Mouse (Mus musculus): ENCODE measurements around the gene Ralgds. TPM values are rescaled to one million over a fixed set of nuclear protein-coding genes. Genes with fewer than 3 reads are reported as not detected.
A peak's percentile ranks its signal among the peaks of the same experiment; 100 is the strongest.
"Not testable (repeated sequence)": the region's sequence is repeated elsewhere in the genome, so short reads cannot be mapped to it uniquely, and the experiment has no call there.

Gene Ralgds
- polyA plus RNA-seq, 1 experiment from 2014 or later = 13.3 TPM

DNA sequence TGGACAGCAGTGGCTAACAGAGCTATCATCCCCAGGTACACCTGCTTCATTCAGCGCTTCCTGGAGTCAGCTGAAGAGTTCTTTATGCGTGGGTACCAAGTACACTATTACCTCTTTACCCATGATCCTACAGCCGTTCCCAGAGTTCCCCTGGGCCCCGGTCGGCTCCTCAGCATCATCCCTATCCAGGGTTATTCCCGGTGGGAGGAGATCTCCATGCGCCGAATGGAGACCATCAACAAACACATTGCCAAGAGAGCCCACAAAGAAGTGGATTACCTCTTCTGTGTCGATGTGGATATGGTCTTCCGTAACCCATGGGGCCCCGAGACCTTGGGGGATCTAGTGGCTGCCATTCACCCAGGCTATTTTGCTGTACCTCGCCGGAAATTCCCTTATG, 8.2 kb upstream of the Ralgds start:
- DNase-seq (ENCODE audit: low spot score) = no peak

DNA sequence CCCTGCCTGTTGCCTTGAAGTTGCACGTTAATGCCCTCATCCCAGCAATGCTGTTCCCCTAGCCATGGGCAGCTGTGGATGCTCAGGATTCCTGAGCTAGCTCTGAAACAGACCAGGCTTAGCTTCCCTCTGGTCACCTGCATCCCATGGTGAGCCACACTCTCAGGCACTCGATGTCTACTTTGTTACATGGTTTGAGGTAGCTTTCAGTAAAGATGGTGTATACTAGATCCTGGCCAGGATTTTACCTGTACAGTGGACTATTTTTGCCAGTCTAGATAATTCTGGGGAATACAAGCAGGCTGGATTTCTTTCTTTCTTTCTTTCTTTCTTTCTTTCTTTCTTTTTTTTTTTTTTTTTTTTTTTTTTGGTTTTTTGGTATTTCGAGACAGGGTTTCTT, 7.1 kb upstream of the Ralgds start, which contains the start of gene Gm10134:
Gm10134 (plus strand) TSS at position 301 of the 400 bp plus-strand sequence.
- no peak for DNase-seq (ENCODE audit: low spot score)

DNA sequence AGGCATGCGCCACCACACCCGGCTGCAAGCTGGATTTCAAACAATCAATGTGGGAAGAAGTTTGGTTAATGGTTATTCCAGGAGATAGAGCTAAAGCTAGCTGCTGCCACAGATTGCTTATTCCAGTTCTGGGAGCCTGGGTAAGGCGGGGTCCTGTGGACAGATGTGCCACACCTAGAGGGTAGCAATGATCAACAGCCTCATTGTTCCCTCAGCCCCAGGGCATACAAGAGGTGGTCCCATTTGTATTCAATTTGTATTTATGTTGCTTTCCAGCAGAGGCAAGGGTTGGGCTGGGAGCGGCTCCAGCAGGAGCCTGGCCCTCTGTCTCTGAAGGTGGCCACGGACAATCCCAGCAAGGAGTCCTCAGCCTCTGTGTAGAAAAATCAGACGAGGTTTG, 6.6 kb upstream of the Ralgds start:
- no peak for DNase-seq (ENCODE audit: low spot score)

DNA sequence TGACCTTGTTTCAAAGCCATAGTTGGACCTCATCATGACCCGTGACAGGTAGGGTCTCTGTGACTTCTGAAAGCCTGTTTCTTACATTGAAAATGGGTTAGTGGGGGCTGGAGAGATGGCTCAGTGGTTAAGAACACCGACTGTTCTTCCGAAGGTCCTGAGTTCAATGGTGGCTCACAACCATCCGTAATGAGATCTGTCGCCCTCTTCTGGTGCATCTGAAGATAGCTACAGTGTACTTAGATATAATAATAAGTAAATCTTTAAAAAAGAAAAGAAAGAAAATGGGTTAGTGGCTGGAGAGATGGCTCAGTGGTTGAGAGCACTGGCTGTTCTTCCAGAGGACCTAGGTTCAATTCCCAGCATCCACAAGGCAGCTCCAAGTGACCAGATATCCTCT, 1.3 kb upstream of the Ralgds start:
- not testable (repeated sequence) for DNase-seq (ENCODE audit: low spot score)

DNA sequence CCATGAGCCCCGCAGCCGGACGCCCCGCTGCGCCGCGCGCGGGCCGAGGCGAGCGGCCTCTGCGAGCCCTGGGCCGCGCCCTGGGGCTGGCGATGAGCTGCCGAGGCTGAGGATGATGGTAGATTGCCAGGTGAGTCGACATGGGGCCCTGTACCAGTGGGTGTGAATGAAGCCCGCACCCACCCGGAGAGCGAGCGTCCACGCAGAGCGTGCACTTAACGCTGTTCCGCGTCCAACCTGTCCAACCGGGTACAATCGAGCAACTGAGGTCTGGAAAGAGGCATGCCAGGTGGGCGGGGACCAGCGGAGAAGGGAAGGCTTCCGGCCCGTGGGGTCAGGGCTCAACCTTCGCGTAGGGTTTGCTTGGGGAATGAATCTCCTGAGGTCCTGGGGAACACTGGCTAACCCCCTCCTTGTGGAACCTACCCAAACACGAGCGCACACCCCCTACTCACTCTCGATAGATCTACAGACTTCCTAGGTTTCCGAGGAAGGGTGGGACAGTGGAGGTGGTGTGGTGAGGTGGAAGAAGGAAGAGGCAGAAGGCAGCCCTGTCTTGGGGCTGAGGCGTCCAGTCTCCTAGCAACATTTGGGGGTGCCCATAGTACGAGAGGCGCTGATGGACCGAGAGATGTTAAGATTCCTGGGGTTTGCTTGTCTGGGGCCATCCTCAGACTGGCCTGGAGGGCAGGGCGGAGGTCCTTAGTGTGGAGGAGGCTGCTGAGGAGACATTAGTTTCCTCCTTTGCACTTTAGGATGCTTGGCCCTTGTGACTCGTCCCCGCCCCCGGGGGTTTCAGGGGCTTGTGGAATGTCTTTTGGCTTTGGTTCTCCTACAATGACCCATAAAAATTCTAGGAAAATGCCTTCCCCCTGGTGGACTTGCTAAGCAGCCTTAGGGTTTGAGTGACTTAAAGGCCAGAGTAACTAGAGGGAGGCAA, 776 bp downstream of the Ralgds start:
- peak; percentile 26 for DNase-seq (ENCODE audit: low spot score)

DNA sequence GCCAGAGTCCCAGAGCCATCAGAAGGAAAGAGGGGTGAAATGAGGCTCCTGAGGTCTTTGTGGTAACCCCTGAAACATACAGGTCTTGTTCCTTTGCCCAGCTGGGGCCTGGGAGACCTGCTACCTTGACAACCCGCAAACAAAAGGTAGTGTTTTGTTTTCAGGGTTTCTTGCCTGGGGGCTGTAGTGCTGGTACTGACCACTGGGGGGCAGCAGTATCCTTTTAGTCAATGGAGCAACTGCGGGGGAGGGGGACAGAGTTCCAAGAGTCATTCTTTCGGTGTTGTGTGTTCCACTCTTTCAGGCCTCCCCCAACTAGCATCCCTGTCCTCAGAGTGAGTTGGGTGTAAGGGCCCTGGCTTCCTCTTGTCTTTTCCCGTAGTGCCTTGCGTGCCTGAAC, 1.6 kb downstream of the Ralgds start:
- peak; percentile 86 for DNase-seq (ENCODE audit: low spot score)

DNA sequence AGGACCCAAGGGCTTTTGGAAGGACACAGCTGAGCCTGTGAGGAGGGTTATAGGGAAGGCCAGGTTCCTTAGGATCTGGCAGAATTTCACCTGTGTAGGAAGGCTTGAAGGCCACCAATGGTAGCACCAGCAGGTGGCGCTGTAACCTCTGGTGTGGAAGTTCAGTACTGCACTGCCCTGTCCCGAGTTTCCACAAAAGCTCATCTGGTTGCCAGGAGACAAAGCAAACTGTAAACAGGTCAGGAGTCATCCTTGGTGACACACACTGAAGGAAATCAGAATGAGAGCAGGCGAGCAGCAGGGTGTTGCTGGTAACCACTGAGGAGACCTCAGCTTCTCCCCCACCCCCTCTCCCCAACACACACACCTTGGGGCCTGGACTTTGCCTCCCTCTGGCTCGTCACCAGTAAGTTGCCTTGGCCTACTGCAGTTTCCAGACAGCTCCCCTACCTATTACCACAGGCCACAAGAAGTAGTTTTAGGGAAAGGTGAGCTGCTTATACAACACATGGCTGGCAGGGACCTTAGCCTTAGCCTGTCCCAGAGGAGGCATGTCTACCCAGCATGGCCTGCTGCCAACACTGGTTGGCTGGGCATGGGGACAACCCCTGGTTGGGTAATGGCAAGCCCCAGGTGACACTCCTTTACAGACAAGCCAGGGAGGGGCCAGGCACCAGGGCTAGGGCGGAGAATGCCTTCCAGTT, 4.4 kb downstream of the Ralgds start:
- DNase-seq (ENCODE audit: low spot score) = peak; percentile 77

DNA sequence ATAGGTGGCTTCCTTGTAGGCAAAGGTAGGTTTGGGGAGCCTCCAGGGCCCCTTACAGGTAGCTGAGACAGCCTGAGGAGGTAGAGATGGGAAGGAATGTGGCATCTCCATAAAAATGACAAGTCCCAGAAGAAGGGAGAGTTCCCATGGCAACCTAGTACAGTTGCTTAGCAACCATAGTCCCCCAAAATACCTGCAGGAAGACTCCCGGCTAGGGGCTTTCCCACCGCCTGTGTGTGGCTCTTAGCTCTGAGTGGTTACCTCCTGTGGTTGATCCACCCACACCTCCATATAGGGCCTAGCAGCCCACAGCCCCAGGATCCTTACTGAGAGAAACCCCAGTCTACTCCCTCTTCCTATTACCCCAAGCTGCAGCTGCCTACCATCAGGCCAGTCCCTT, 5.3 kb downstream of the Ralgds start:
- DNase-seq (ENCODE audit: low spot score) = no peak

DNA sequence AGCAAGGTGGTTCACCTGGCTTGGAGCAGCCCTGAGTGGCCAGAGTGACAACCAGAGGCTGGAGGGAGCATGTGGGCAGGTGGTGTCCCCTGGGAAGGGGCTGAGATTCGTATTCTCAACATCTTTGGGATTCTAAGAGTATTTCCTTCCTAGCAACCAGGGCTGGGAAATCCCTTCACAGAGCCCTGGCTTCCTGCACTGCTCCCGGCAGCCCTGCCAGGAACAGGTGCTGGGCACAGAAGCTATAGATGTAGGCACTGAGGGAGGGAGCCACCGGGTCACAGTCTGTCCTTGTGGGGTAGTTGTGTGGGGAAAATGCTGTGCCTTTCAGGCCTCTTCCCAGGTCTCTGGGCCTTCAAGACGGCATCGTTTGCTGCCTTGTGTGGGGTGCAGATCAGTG, 7.7 kb downstream of the Ralgds start:
- no peak for DNase-seq (ENCODE audit: low spot score)

DNA sequence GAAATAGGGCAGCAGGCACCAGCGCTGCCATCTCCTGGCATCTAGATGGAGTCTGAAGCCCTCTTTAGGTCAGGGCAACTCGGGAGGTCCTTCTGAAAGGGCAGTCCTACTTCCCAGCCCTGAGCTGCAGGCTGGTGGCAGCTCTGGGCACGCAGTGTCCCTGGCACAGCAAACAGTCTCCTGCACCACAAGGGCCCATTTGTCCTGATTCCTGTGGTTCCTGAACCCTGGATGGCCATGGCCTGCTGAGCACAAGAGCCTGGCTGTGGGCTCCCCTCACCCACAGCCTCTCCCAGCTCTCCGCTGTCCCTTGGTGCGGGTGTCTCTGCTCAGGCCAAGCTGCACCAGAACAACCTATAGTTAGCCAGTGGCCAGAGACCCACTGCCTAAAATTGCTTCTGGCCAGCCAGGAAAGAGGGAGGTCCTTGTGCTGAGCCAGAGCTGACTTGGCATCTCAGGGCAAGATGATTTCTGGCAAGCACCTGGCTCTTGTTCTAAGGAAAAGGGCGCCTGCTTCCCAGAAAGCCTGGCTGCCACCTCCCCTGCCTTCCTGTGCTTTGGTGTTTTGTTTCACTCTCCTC, 8.7 kb downstream of the Ralgds start:
- no peak for DNase-seq (ENCODE audit: low spot score)

DNA sequence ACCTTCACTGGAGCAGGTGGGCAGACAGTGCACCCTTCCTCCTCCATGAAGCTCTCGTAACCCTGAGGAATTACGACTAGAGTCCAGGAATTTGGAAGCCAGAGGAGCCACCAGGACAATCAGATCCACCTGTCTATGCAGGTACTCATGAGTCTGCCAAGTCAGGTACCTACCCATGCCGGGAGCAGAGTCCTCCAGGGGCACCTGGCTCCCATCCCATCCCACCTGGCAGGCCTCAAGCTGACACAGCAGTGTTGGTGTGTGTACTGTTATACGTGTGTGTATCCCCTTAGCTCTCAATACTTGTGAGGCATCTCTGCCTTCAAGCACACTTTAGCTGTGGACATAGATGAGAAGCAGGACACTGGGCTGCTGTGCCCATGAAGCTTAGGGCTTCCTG, 9.2 kb downstream of the Ralgds start:
- no peak for DNase-seq (ENCODE audit: low spot score)

DNA sequence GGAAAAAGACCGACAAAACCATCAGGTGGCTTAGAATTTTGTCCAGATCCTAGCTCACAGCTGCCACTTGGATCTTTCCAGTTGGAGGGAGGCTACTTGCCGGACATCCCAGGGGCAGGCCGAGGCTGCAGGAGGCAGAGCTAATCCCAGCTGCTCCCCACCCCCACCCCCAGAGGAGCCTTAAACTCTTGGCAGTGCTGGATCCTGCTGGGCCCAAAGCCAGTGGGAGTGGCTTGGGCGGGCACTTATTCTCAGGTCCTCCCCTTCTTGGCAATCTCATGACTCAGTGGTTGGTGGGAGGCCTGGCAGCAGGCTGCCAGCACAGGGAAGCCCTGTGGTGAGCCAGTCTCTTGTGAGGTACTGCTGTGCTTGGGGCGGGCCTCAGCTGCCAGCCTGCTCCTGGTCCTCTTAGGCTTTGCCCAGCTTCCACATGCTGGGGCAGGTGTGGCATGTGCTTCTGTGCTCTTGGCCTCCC, 10.8 kb downstream of the Ralgds start:
- DNase-seq (ENCODE audit: low spot score) = no peak

DNA sequence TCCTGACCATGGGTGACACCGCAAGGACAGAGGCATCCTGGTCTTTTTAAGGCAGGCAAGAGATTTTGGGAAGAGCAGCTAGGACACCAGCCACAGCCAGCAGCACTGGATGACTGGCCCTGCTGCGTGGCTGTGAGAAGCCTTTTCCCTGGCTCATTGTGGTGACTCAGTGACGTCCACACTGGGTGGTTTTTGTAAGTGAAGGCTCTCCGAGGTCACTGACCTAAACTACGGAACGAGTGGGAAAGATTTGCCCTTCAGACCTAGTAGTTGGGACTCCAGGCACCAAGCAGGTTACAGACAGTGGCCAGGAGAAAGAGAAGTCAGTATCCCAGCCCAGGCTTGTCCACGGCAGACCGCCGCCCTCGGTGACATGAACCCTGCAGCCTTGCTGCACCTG, 11.5 kb downstream of the Ralgds start:
- DNase-seq (ENCODE audit: low spot score) = no peak

DNA sequence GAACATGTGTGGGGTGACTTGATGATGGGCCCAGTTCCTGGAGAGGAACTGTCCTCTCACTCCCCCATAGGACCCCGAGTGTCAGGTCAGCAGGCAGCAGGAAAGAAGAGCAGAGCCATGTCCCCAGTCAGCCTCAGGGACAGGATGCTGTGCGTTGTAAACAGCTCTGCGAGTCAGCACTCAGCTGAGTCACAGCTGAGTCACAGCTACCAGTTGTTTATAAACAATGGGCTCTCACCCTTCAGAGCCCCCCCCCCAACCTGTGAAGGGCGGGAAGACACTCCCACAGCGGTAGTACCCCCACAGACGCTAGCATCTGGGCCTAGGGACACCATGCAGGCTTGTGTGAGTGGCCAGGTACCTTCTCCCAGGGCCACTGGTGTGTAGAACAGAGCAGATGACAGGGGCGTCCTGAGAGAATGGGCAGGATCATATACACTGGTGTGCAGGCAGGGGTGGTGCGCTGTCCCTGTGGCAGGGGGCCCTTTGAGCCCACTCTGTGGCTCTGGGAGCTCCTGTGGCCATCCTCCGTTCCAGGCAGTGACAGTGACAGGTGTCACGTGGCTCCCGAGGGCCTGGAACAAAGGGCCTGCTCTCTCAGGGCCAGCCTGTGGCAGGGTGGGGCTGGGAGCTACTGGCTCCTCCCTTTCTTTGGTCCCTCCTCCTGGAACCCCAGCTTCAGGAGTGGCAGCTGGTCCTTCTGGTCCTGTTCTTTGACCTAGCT, 12.5 kb downstream of the Ralgds start:
- peak; percentile 32 for DNase-seq (ENCODE audit: low spot score)

DNA sequence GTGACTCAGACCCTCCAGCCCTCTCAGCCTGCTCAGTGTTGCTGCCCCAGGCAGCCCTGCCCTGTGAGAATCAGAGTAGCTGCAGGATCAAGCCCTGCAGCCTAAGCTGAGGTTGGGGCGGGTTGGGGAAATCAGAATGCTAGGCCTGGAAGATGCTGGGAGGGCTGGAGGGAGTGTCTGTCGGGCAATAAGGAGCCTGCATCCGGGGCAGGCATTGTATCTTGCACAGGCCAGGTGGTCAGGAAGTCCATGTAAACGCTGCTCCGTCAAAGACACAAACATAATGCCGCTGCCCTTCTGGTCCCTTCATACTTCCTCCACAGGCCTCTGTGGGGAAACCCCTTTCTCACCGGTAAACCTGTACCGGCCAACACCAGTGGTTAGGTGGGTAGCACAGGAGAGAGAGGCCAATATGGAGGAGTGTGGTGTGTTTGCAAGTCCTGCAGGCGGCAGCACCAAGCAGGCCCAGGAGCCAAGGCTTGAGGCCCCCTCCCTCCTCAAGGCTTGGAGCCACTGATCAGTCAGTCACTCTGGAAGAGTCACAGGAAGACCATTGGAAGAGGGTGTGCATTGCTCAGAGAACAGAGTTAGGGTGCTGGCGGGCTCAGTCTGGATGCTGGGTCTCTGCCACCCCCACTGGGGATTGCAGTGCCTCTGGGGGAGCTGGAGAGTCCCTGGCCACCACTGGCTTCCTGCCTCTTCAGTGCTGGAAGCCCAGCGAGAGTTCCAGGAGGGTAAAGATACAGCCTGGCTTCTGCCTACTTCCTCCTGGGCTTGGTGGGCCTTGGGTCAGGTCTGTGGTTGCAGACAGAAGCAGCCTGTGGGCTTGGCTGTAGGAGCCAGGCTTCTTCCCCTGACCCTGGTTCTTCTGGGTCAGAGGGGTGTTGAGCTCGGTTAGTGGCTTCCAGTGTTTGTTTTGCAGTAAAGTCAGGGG, 13.3 kb downstream of the Ralgds start:
- DNase-seq (ENCODE audit: low spot score) = peak; percentile 35

DNA sequence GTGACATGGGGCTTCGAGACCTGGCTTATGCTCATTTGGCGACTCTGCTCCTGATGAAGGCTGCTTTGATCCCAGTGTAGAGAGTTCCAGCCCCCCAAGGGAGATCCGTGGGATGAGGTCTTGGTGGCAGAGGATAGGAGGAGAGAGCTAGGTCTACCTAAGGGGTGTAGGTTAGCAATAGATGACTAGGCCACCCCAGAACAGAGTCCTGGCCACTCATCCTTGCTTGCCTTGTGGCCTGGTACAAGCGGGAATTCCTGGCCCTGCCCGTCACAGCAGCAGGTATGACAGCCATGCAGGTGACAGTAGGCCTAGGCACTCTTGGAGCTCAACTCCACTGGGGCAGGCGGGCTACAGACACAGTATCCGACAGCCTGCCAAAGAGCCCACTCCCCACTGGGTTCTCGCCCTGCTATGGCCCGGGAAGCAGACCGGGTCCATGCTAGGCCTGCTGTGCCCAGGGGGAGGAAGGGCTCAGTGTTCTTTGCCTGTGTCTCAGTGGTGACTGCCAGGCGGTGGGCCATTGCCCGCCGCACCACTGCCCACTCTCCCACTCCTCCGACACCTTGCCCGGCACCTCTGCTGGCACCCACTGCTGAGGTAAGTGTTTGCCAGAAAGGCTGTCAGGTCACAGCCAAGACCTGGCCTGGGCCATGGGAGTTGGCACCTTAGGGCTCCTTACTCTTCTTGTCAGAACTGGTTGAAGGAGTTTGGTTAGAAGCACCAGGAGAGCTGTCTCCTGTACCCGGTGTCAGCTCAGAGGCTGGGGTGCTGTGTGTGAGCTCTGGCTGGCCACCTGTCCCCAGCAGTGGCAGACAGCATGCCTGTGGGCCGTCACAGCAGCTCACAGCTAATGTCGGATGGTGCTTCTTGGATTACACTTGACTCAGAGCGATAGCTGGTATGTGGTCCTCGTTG, 14.8 kb downstream of the Ralgds start:
- no peak for DNase-seq (ENCODE audit: low spot score)

DNA sequence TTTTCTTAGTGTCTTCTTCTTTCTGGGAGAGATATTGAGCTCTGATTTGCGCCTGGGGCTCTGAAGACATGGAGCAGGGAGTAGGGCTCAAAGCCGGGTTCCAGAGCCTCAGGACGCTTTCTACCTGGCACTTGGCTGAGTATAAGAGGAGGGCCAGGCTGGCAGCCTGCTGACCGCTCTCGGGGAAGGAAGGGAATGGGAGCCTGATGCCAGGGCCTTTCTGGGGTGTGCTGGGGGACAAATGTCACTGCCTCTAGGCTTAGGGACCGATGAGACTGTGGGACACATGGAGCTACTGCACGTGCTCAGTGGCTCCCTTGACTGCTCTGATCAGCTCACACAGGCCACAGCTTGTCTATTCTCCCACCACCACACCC, 15.4 kb downstream of the Ralgds start:
- no peak for DNase-seq (ENCODE audit: low spot score)

DNA sequence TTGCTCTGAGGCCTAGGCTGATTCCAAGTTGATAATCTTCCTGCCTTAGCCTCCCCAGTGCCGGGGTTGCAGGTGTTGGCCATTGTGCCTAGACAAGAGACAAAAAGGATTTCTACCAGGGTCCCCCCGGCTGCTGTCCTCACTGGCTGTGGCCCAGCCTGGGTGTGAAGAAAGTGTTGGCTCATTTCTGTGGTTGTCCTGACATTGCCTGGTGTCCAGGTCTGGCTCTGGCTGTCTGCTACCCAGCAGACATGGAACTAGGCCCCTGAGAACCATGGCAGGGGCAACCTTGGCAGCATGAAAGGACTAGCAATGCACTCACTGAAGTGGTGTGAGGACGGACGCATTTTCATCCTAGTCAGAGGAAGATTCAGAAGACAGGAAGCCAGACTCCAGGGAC, 16.9 kb downstream of the Ralgds start:
- no peak for DNase-seq (ENCODE audit: low spot score)

DNA sequence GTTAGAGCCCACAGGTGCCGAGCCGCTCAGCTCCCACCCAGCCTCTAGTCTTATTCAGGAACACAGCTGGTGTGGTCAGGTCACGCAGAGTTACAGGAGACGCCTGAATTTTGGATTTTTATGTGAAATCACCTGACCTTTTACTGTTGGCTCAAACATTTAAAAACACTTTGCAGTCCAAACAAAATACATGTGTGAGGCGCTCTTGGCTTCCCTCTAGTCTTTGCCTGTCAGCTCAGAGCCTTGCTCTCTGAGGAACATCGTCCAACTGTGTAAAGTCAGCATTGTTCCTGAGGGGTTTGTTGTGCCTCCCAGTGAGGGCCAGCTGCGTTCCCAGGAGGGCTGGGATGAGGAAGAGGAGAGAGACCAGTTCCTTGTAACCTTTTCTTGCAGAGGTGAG, 17.4 kb downstream of the Ralgds start:
- DNase-seq (ENCODE audit: low spot score) = no peak

Measured in thymus, postnatal 0 days (tissue).